26 mouse cellular contexts compared by ENCODE assay signal in the genomic region with DNA sequence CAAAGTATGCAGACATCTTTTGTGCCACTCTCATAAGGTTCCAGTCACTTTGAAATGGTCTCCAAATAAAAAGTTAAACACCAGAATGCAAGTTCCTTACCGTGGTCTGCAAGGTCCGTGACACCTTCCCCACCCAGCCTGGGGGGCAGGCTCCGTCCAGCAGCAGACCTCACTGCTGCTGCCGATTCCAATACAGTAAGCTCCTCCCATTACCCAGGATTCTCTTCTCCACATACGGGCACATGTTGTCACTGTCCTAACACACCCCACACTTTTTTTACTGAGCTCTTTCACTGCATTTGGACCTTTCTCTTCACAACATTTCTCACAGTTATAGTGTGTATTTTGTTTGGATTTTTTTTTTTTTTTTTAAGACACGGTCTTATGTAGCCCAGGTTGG. TPM values are rescaled to one million over a fixed set of nuclear protein-coding genes. Genes with fewer than 3 reads are reported as not detected.
DNase-seq lines count a peak whose midpoint lies in the region; ATAC-seq and TF ChIP-seq lines count a peak whose summit lies in the region.
"Had no signal": no experiment of that assay in that cellular context is flagged by ENCODE, and none has a peak within 500 bp of the region (broad histone marks: within the 10 kb centered on the region; RNA-seq: fewer than 3 reads in every experiment).

No protein-coding gene starts in this region.

- H3K36me3 ChIP-seq in E14TG2a.4 (ENCODE audit: insufficient read depth, low read length) (no peaks in the 10 kb centered on the region), G1E (replicated peaks) (peaks cover 6% of the 10 kb centered on the region)
- H3K36me3 ChIP-seq in liver, embryonic 12.5 days: no peaks in the 10 kb centered on the region

- peak; percentile 74 for DNase-seq in A20 (ENCODE audit: low read depth, low spot score)
- no peak for DNase-seq in G1E (ENCODE audit: low spot score)
- no peak for DNase-seq in left cerebral cortex, postnatal 4 days
- DNase-seq in embryo, embryonic 10 days (ENCODE audit: low spot score): no peak
- DNase-seq: adrenal gland, adult 8-10 months; adrenal gland, postnatal 36 days; B cell, adult 2 months; cerebellum, adult 11 months; cerebellum, adult 9-10 months; cerebellum, postnatal 25 days; gastrocnemius, postnatal 10 days; heart, adult 2 months; heart, postnatal 14 days had no signal

- no peak for ATAC-seq in G1E (ENCODE audit: extremely low read depth, insufficient number of reproducible peaks, low FRiP score, poor library complexity, severe bottlenecking)
- ATAC-seq in liver, embryonic 12.5 days: no peak
- no peak for ATAC-seq in cerebellum, adult (ENCODE audit: insufficient number of reproducible peaks, low FRiP score, low TSS enrichment)
- ATAC-seq: CD4-positive, CD25-positive, alpha-beta regulatory T cell, adult 4 months; forebrain, embryonic 16.5 days; intestine, embryonic 15.5 days; Patski had no signal

- peak overlapping the region; percentile 3; the same call in 1 of the 2 replicates for H3K4me2 ChIP-seq in liver, embryonic 12.5 days
- H3K4me2 ChIP-seq: embryonic facial prominence, embryonic 13.5 days; forebrain, embryonic 12.5 days; heart, embryonic 11.5 days; heart, embryonic 15.5 days; hindbrain, embryonic 14.5 days; intestine, embryonic 15.5 days had no signal

- H3K4me1 ChIP-seq in E14TG2a.4 (replicated peaks; ENCODE audit: low read depth, low read length): peaks cover 68% of the 10 kb centered on the region
- H3K4me1 ChIP-seq in G1E (ENCODE audit: insufficient read depth, low read depth, low read length): peaks cover 10% of the 10 kb centered on the region
- H3K4me1 ChIP-seq in liver, embryonic 12.5 days: no peaks in the 10 kb centered on the region
- H3K4me1 ChIP-seq: embryonic facial prominence, embryonic 13.5 days; forebrain, embryonic 12.5 days; heart, embryonic 15.5 days; hindbrain, embryonic 10.5 days; intestine, embryonic 15.5 days had no signal

- peak overlapping the region; percentile 70 for H3K4me3 ChIP-seq in E14TG2a.4 (replicated peaks; ENCODE audit: low read length)
- H3K4me3 ChIP-seq in G1E (ENCODE audit: low read depth, low read length): peak overlapping the region; percentile 18; the same call in 1 of the 2 replicates
- 0 out of 2 replicates have a peak overlapping the region, but pooled peaks have one; percentile 2 for H3K4me3 ChIP-seq in liver, embryonic 12.5 days
- H3K4me3 ChIP-seq: embryonic facial prominence, embryonic 13.5 days; forebrain, embryonic 12.5 days; heart, adult 2 months; heart, embryonic 15.5 days; hindbrain, embryonic 10.5 days; intestine, embryonic 15.5 days had no signal

- 69% methylated on average over 6 of the region's 6 CpGs for WGBS in liver, embryonic 12.5 days (ENCODE audit: insufficient replicate concordance)

- H3K9me3 ChIP-seq in E14TG2a.4 (ENCODE audit: low read length): no peaks in the 10 kb centered on the region
- H3K9me3 ChIP-seq in G1E (replicated peaks): no peaks in the 10 kb centered on the region
- no peaks in the 10 kb centered on the region for H3K9me3 ChIP-seq in liver, embryonic 12.5 days (replicated peaks)
- H3K9me3 ChIP-seq: embryonic facial prominence, embryonic 13.5 days; forebrain, embryonic 12.5 days; heart, embryonic 15.5 days; hindbrain, embryonic 10.5 days; intestine, embryonic 15.5 days had no signal

- intact Hi-C loops in left cerebral cortex, postnatal 4 days (cut with DNase I): no loop called here

- H3K27ac ChIP-seq in liver, embryonic 12.5 days: no peak overlapping the region
- H3K27ac ChIP-seq: embryonic facial prominence, embryonic 13.5 days; forebrain, embryonic 12.5 days; heart, adult 2 months; heart, embryonic 15.5 days; hindbrain, embryonic 10.5 days; hindbrain, embryonic 14.5 days; intestine, embryonic 15.5 days had no signal

- H3K9ac ChIP-seq in liver, embryonic 12.5 days: no peak overlapping the region
- H3K9ac ChIP-seq: embryonic facial prominence, embryonic 13.5 days; forebrain, embryonic 12.5 days; heart, embryonic 15.5 days; hindbrain, embryonic 14.5 days; intestine, embryonic 15.5 days had no signal

- TF ChIP-seq CTCF in E14TG2a.4 (conservative IDR thresholded peaks at IDR 0.05; ENCODE audit: low read length) (no peak), G1E (IDR thresholded peaks at IDR 0.05; ENCODE audit: low read depth, low read length) (no peak)

- H3K27me3 ChIP-seq in E14TG2a.4 (ENCODE audit: insufficient read depth, low read length) (no peaks in the 10 kb centered on the region), G1E (ENCODE audit: insufficient read depth, low read length) (peaks cover 4% of the 10 kb centered on the region; the same call in 1 of the 2 replicates)
- H3K27me3 ChIP-seq in liver, embryonic 12.5 days (replicated peaks): no peaks in the 10 kb centered on the region
- H3K27me3 ChIP-seq: embryonic facial prominence, embryonic 13.5 days; forebrain, embryonic 12.5 days; heart, embryonic 15.5 days; intestine, embryonic 15.5 days; Patski had no signal

RNA-seq across cellular contexts. Expression of a gene that starts 46.2 kb away (rescaled TPM):
- total RNA-seq in G1E (2014; fragmentation: Nextera tagmentation) (11.3 and 11.8 TPM in 2 replicates), G1E (2017) (8.7 and 9.0 TPM in 2 replicates)
- 23.2 and 24.3 TPM in 2 replicates for polyA plus RNA-seq in G1E (2012)
- polyA plus RNA-seq in liver, embryonic 12.5 days (2016; fragmentation: Nextera tagmentation; extraction: Ambion mirVana): 3.3 and 3.8 TPM in 2 replicates
- 10 to 100 TPM; 31.5 to 33.4 TPM for total RNA-seq in left cerebral cortex, postnatal 4 days (2021)

RNA-seq across cellular contexts. Expression of a gene that starts 46.9 kb away (rescaled TPM):
- 18.1 and 38.7 TPM in 2 replicates for total RNA-seq in G1E (2014; fragmentation: Nextera tagmentation)
- total RNA-seq in G1E (2017): 28.2 and 36.8 TPM in 2 replicates
- polyA plus RNA-seq in G1E (2012): 330 and 397 TPM in 2 replicates
- polyA plus RNA-seq in liver, embryonic 12.5 days (2016; fragmentation: Nextera tagmentation; extraction: Ambion mirVana): 40.6 and 43.6 TPM in 2 replicates
- total RNA-seq in left cerebral cortex, postnatal 4 days (2021): 10 to 100 TPM; 87.2 to 94.3 TPM

RNA-seq across cellular contexts. Expression of a gene that starts 50.7 kb away (rescaled TPM):
- total RNA-seq in G1E (2014; fragmentation: Nextera tagmentation): 5.3 and 9.6 TPM in 2 replicates
- 0.41 and 2.3 TPM in 2 replicates for total RNA-seq in G1E (2017)
- polyA plus RNA-seq in G1E (2012): 1.7 and 2.2 TPM in 2 replicates
- 3.6 and 4.6 TPM in 2 replicates for polyA plus RNA-seq in liver, embryonic 12.5 days (2016; fragmentation: Nextera tagmentation; extraction: Ambion mirVana)
- 1 to 10 TPM; 5.3 to 6.5 TPM for total RNA-seq in left cerebral cortex, postnatal 4 days (2021)
- polyA plus RNA-seq: CD4-positive, CD25-positive, alpha-beta regulatory T cell, adult 4 months had no signal

Comparison
In these comparisons a context has a peak if more than half of its experiments do, and no peak if none do; other contexts are left out.
1. H3K4me3 ChIP-seq: peak in every context shown above with its lines; median percentile 70 in E14TG2a.4; 18 in G1E; 2 in liver, embryonic 12.5 days.